Mouse (Mus musculus) hindbrain, embryonic 13.5 days (tissue): ENCODE results near the gene Kcnq2. TPM values are rescaled to one million over a fixed set of nuclear protein-coding genes. Genes with fewer than 3 reads are reported as not detected.

Source experiments
- ATAC-seq: fragments of 200-750 bp; cut with Nextera tagmentation; 2 replicates; pipeline ENCODE4 v1.8.0; 2017; ENCODE audit warnings: moderate TSS enrichment; ENCODE audit not compliant: low FRiP score
- H3K27ac ChIP-seq: fragments of 300-500 bp; sonication (generic); 2 replicates; pipeline ENCODE4 v1.5.1; 2015; ENCODE audit warnings: inconsistent platforms, mild to moderate bottlenecking, moderate library complexity
- H3K27me3 ChIP-seq: fragments of 300-500 bp; sonication (generic); 2 replicates; pipeline ENCODE4 v1.6.1; 2015; ENCODE audit warnings: mild to moderate bottlenecking, inconsistent platforms
- H3K36me3 ChIP-seq: fragments of 300-500 bp; sonication (generic); 2 replicates; pipeline ENCODE4 v1.6.1; 2015; ENCODE audit warnings: mild to moderate bottlenecking, inconsistent platforms
- H3K4me1 ChIP-seq: fragments of 300-500 bp; sonication (generic); replicated peaks from 2 replicates; pipeline ENCODE4 v1.6.1; 2015; ENCODE audit warnings: inconsistent platforms
- H3K4me2 ChIP-seq: fragments of 300-500 bp; sonication (generic); 2 replicates; pipeline ENCODE4 v1.6.1; 2015; ENCODE audit warnings: inconsistent platforms, mild to moderate bottlenecking, moderate library complexity
- H3K4me3 ChIP-seq: fragments of 300-500 bp; sonication (generic); 2 replicates; pipeline ENCODE4 v1.5.1; 2015; ENCODE audit warnings: mild to moderate bottlenecking, inconsistent platforms
- H3K9ac ChIP-seq: fragments of 300-500 bp; sonication (generic); 2 replicates; pipeline ENCODE4 v1.6.1; 2015; ENCODE audit warnings: mild to moderate bottlenecking, inconsistent platforms
- H3K9me3 ChIP-seq: fragments of 300-500 bp; sonication (generic); 2 replicates; pipeline ENCODE4 v1.6.1; 2016; ENCODE audit warnings: inconsistent platforms
- WGBS: fragments of 180-500 bp; shearing (Covaris S2); methylation state at CpG from one replicate; pipeline ENCODE4 v1.1.7; 2015; 5-methylcytosine and 5-hydroxymethylcytosine counted together
- polyA plus RNA-seq: library from polyadenylated mRNA; unstranded; fragments of >200 nt; fragmentation: Nextera tagmentation; extraction: Ambion mirVana; gene quantifications from 2 replicates; pipeline ENCODE4 v1.2.1, GENCODE M21; 2015

Gene Kcnq2
- polyA plus RNA-seq, 1 experiment from 2014 or later = 50.0 TPM

GRCm38 (mm10) chr2:181031406-181031934, 103.6 kb downstream of the Kcnq2 start:
- Histone ChIP-seq H3K36me3 (peaks cover 86% of the 10 kb centered on the region), H3K4me2 (no peak overlapping the region), H3K27ac (no peak overlapping the region), H3K27me3 (peaks cover 4% of the 10 kb centered on the region; the same call in 1 of the 2 replicates), H3K9ac (no peak overlapping the region), H3K4me1 (peaks cover 31% of the 10 kb centered on the region), H3K9me3 (no peaks in the 10 kb centered on the region), H3K4me3 (no peak overlapping the region)
- 80% methylated on average over 11 of the region's 11 CpGs for WGBS
- no peak for ATAC-seq

Other genes starting within 250 kb of the Kcnq2 start
- gene Ythdf1, start 214.4 kb downstream of the Kcnq2 start, polyA plus RNA-seq = 42.2 and 47.6 TPM in 2 replicates
- 0.17 and 0.35 TPM in 2 replicates for gene Birc7, start 206.3 kb downstream of the Kcnq2 start, polyA plus RNA-seq
- 90.9 and 106 TPM in 2 replicates for gene Nkain4, start 180.6 kb downstream of the Kcnq2 start, polyA plus RNA-seq
- 101 and 107 TPM in 2 replicates for gene Arfgap1, start 168.1 kb downstream of the Kcnq2 start, polyA plus RNA-seq
- gene Col20a1, start 148.8 kb downstream of the Kcnq2 start, polyA plus RNA-seq = 0.61 and 0.78 TPM in 2 replicates
- gene Chrna4, start 91.8 kb downstream of the Kcnq2 start, polyA plus RNA-seq = 33.6 and 37.0 TPM in 2 replicates
- 6.4 and 6.7 TPM in 2 replicates for gene Eef1a2, start 21.7 kb upstream of the Kcnq2 start, polyA plus RNA-seq
- 444 TPM in 2 replicates for gene Ppdpf, start 51.9 kb upstream of the Kcnq2 start, polyA plus RNA-seq
- gene Ptk6, start 67.5 kb upstream of the Kcnq2 start, polyA plus RNA-seq = not detected in 2 replicates
- gene Srms, start 77.9 kb upstream of the Kcnq2 start, polyA plus RNA-seq = 0.19 and 0.25 TPM in 2 replicates
- 0.19 TPM in 1 of 2 replicates, not detected in the other for gene Fndc11, start 84.7 kb upstream of the Kcnq2 start, polyA plus RNA-seq
- 0.38 and 0.48 TPM in 2 replicates for gene Helz2, start 106.7 kb upstream of the Kcnq2 start, polyA plus RNA-seq
- gene Gmeb2, start 152.7 kb upstream of the Kcnq2 start, polyA plus RNA-seq = 17.2 and 17.8 TPM in 2 replicates
- gene Stmn3, start 179.2 kb upstream of the Kcnq2 start, polyA plus RNA-seq = 1,135 and 1,161 TPM in 2 replicates
- gene Rtel1, start 184.4 kb upstream of the Kcnq2 start, polyA plus RNA-seq = 34.6 and 35.1 TPM in 2 replicates
- gene Zgpat, start 229.6 kb upstream of the Kcnq2 start, polyA plus RNA-seq = 69.2 and 69.8 TPM in 2 replicates
- gene Arfrp1, start 230.1 kb upstream of the Kcnq2 start, polyA plus RNA-seq = 87.8 and 88.4 TPM in 2 replicates
- 43.7 and 45.0 TPM in 2 replicates for gene Lime1, start 244.8 kb upstream of the Kcnq2 start, polyA plus RNA-seq